Mouse (Mus musculus): Measurements from ENCODE around the gene Slc17a2.

The Slc17a2 gene

GRCm38 (mm10) chr13:23799405-23799804 lies 7.4 kb upstream of the Slc17a2 start:
- DNase-seq, result no peak

GRCm38 (mm10) chr13:23804532-23804931 lies 2.3 kb upstream of the Slc17a2 start:
- no peak for DNase-seq

GRCm38 (mm10) chr13:23816148-23816547 lies 9.4 kb downstream of the Slc17a2 start:
- no peak for DNase-seq

- DNase-seq, result no peak
These were observed 13.6 kb downstream of the Slc17a2 start for GRCm38 (mm10) chr13:23820179-23820940.

GRCm38 (mm10) chr13:23822213-23822612 lies 15.4 kb downstream of the Slc17a2 start:
- no peak for DNase-seq

GRCm38 (mm10) chr13:23826606-23827005 lies 19.8 kb downstream of the Slc17a2 start:
- DNase-seq, result no peak

GRCm38 (mm10) chr13:23833053-23833452 lies 26.3 kb downstream of the Slc17a2 start:
- peak in 1 of 2 experiments; percentile 18 for DNase-seq

- DNase-seq, result no peak
These were observed 28.0 kb downstream of the Slc17a2 start for GRCm38 (mm10) chr13:23834836-23835235.

GRCm38 (mm10) chr13:23836630-23837029 lies 29.8 kb downstream of the Slc17a2 start:
- DNase-seq, result no peak

GRCm38 (mm10) chr13:23839308-23839707 lies 32.5 kb downstream of the Slc17a2 start, which contains the start of gene Slc17a3:
TSS of gene Slc17a3 (plus strand) at chr13:23839434.
- DNase-seq, result no peak

- DNase-seq, result no peak
These were observed 39.1 kb downstream of the Slc17a2 start for GRCm38 (mm10) chr13:23845851-23846250.

GRCm38 (mm10) chr13:23849299-23849698 lies 42.5 kb downstream of the Slc17a2 start:
- DNase-seq, result no peak

GRCm38 (mm10) chr13:23856401-23856800 lies 49.6 kb downstream of the Slc17a2 start:
- no peak for DNase-seq

- no peak for DNase-seq
These were observed 55.0 kb downstream of the Slc17a2 start for GRCm38 (mm10) chr13:23861815-23862214.

GRCm38 (mm10) chr13:23864711-23865110 lies 57.9 kb downstream of the Slc17a2 start:
- peak in 1 of 2 experiments; percentile 24 for DNase-seq

GRCm38 (mm10) chr13:23866086-23866710 lies 59.4 kb downstream of the Slc17a2 start:
- peak in 1 of 2 experiments; percentile 33 for DNase-seq

- DNase-seq, result no peak
These were observed 60.2 kb downstream of the Slc17a2 start for GRCm38 (mm10) chr13:23867000-23867399.

- DNase-seq, result no peak
These were observed 60.6 kb downstream of the Slc17a2 start, which contains the start of gene Slc17a1 for GRCm38 (mm10) chr13:23867405-23867804. TSS of gene Slc17a1 (plus strand) at chr13:23867750.

- DNase-seq, result no peak
These were observed 62.2 kb downstream of the Slc17a2 start for GRCm38 (mm10) chr13:23868790-23869533.

- no peak for DNase-seq
These were observed 63.2 kb downstream of the Slc17a2 start for GRCm38 (mm10) chr13:23869996-23870395.

- DNase-seq, result no peak
These were observed 66.3 kb downstream of the Slc17a2 start for GRCm38 (mm10) chr13:23873141-23873540.
